Mouse (Mus musculus) urinary bladder, adult 2 months (tissue): ENCODE results near the gene Slc37a1. TPM values are rescaled to one million over a fixed set of nuclear protein-coding genes. Genes with fewer than 3 reads are reported as not detected.

ENCODE experiments used
- DNase-seq: peaks from one replicate; pipeline ENCODE4 v3.0.0; 2022; ENCODE audit warnings: low spot score
- polyA plus RNA-seq: library from polyadenylated mRNA; depleted of rRNA; stranded (reverse); fragments of >200 nt; gene quantifications from 2 replicates; pipeline ENCODE4 v1.2.3, GENCODE M21; 2012

Gene Slc37a1
- polyA plus RNA-seq, 1 experiment = 11.7 TPM

GRCm38 (mm10) chr17:31294363-31295214 is 8.0 kb downstream of the Slc37a1 start:
- DNase-seq = no peak

GRCm38 (mm10) chr17:31295215-31295891 is 8.8 kb downstream of the Slc37a1 start:
- no peak for DNase-seq

GRCm38 (mm10) chr17:31295892-31296781 is 9.5 kb downstream of the Slc37a1 start:
- DNase-seq = peak; percentile 85

GRCm38 (mm10) chr17:31297521-31297939 is 10.9 kb downstream of the Slc37a1 start:
- DNase-seq = no peak

GRCm38 (mm10) chr17:31298419-31299209 is 12.0 kb downstream of the Slc37a1 start:
- no peak for DNase-seq

- no peak for DNase-seq
Measured at GRCm38 (mm10) chr17:31299981-31300380, 13.4 kb downstream of the Slc37a1 start.

GRCm38 (mm10) chr17:31300736-31301135 is 14.1 kb downstream of the Slc37a1 start:
- DNase-seq = no peak

- no peak for DNase-seq
Measured at GRCm38 (mm10) chr17:31303401-31303800, 16.8 kb downstream of the Slc37a1 start.

- peak; percentile 52 for DNase-seq
Measured at GRCm38 (mm10) chr17:31304895-31305775, 18.5 kb downstream of the Slc37a1 start.

- DNase-seq = no peak
Measured at GRCm38 (mm10) chr17:31305776-31306120, 19.2 kb downstream of the Slc37a1 start.

- DNase-seq = no peak
Measured at GRCm38 (mm10) chr17:31307756-31308155, 21.2 kb downstream of the Slc37a1 start.

- DNase-seq = no peak
Measured at GRCm38 (mm10) chr17:31308291-31308816, 21.8 kb downstream of the Slc37a1 start.

- no peak for DNase-seq
Measured at GRCm38 (mm10) chr17:31309281-31309793, 22.7 kb downstream of the Slc37a1 start.

GRCm38 (mm10) chr17:31311047-31311446 is 24.5 kb downstream of the Slc37a1 start:
- DNase-seq = no peak

- DNase-seq = no peak
Measured at GRCm38 (mm10) chr17:31312648-31313047, 26.1 kb downstream of the Slc37a1 start.

- no peak for DNase-seq
Measured at GRCm38 (mm10) chr17:31315046-31315792, 28.6 kb downstream of the Slc37a1 start.

- DNase-seq = no peak
Measured at GRCm38 (mm10) chr17:31315993-31316392, 29.4 kb downstream of the Slc37a1 start.

GRCm38 (mm10) chr17:31316998-31317397 is 30.4 kb downstream of the Slc37a1 start:
- DNase-seq = no peak
